Mouse (Mus musculus): ENCODE measurements around the gene Ip6k1.
"Not testable (repeated sequence)": the region's sequence is repeated elsewhere in the genome, so short reads cannot be mapped to it uniquely, and the experiment has no call there.

The Ip6k1 gene

DNA sequence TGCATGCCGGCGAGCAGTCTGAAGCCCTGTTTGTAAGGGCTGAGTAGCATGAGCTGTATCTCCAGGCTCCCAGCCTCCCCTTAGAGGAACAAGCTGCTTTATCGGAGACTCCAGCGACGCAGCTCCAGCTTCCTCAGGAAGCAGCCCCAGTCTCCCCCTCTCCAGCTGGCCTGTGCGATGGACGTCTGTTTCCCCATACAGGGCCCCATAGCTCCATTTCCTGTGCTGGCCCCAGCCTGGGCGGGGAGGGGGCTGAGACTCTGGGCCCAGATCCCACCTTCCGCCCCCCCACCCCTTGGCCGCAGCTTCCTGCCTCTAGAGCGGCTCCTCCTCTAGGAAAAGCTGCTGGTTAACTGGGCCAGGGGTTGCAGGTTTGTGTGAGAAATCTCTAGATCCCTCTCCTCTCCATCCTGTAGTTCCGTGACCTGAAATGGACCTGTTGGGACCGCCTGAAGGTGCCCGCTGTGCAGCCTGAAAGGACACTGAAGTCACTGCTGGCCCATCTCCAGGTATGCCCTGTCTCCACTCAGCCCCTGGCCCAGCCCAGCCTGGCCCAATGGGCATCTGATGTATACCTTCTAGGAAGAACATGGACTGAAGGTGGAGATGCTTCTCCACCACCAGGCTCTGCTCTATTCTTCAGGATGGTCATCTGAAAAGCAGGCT, 19.5 kb upstream of the Ip6k1 start, which contains the start of gene Gm20661:
Gm20661 (plus strand) TSS at position 378 of the 666 bp plus-strand sequence.
- DNase-seq (ENCODE audit: low read depth), result no peak

DNA sequence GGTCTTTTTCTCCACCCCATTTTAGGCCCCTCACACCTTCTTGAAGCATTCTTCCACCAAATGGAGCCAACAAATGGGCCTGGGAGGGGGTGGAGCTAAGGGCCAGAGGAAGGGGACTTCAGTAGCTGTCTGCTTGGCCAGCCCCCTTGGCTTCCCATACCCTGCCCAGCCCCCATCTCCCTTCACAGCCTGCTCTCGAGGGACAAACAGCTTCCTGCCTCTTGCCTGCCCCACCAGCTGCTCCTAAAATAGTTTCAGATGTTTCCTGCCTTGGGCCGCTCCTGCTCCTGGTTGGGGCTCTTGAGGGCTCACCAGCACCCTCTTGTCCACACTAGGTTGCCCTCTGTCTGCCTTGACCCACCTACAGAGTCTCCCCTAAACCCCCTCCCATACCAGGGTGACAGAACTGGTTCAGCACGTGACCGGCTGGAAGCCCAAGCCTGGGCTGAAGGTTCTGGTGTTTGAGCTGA, 18.8 kb upstream of the Ip6k1 start:
- no peak for DNase-seq (ENCODE audit: low read depth)

DNA sequence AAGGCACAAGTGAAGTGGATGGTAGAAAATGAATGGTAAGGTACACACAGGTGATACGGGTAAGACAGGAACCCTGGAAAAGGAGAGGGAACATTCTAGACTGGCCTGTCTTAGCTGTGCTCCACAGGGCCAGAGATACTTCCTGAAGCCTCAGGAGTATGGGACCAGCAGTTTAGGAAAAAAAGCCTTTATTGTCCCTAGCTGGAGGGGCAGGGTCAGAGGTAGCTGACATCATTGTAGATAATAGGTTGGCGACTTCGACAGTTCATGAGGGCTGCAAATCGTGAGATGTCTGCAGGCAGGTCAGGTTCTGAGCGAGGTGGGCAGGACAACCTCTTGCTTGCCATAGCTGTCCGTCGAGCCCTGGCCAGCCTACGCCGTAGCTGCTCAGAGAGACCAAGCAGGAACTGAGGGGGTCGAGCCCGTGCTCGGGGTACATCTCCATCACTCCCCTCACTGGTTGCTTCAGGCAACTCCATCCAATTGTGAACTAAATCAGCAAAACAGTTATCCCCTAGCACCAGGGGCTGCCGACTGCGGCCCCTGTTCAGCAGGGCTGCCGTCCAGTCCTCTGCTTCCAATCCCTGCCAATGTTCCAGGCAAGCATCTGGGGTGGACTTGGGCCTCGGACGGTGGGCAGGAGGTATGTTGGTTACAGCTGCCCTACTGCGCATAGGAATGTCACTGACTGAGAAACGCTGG, 18.1 kb upstream of the Ip6k1 start:
- no peak for DNase-seq (ENCODE audit: low read depth)

DNA sequence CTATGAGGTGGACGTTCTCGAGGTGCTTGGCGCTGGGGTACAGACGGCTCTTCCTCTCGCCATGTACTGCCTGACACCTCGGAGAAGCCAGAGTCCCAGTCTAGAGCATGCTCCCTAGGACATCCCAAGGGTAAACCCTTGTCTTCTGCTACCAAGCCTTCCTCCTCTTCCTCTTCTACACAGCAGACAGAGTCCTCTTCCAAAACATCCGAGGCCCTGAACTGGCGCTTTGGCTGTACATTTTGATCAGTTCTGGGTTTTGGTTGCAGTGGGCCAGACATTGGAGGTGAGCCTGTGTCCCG, 17.6 kb upstream of the Ip6k1 start:
- DNase-seq (ENCODE audit: low read depth), result no peak

GRCm38 (mm10) chr9:107985131-107986119, 16.9 kb upstream of the Ip6k1 start, which contains the start of gene Inka1:
Gene Inka1 (minus strand): TSS chr9:107985879.
- peak; percentile 94 for DNase-seq (ENCODE audit: low read depth)

DNA sequence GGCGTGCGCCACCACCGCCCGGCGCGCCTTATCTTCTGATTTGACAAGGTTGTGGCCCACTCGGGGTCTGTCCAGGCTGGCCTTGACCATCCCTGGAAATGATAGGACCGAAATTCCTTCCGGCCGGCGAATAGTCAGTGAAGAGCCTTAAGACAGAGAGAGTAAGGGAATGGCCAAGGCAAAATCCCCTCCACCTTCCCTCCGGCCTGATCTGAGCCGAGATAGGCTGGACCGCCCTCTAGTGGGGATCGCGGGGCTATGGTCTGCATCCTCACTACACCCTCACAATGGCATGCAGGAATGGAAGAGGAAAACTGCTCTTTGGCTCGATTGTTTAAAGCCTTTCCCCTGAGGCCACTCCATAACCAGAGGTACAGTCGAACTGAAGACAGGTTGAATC, 15.9 kb upstream of the Ip6k1 start:
- peak; percentile 85 for DNase-seq (ENCODE audit: low read depth)

DNA sequence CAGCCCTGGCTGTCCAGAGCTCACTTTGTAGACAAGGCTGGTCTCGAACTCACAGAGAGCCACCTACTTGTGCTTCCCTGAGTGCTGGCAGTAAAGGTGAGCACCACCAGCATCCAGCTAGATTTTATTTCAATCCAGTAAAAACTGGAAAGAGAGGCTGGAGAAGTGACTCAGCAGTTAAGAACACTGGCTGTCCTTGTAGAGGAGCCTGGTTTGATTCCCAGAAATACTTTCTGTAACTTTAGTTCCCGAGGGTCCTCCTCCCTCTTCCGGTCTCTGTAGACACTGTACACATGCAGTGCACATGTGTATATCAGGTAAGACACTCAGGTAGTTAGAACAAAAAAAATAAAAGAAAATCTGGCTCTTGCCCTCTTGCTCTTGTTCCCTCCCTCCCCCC, 14.4 kb upstream of the Ip6k1 start:
- DNase-seq (ENCODE audit: low read depth), result no peak

GRCm38 (mm10) chr9:107992197-107992596, 10.1 kb upstream of the Ip6k1 start, which contains the start of gene Cdhr4:
Gene Cdhr4 (plus strand): TSS chr9:107992497.
- no peak for DNase-seq (ENCODE audit: low read depth)

GRCm38 (mm10) chr9:107993013-107993412, 9.3 kb upstream of the Ip6k1 start:
- no peak for DNase-seq (ENCODE audit: low read depth)

GRCm38 (mm10) chr9:107994464-107994863, 7.8 kb upstream of the Ip6k1 start:
- no peak for DNase-seq (ENCODE audit: low read depth)

- DNase-seq (ENCODE audit: low read depth), result no peak
Observed at GRCm38 (mm10) chr9:107995513-107995912, 6.8 kb upstream of the Ip6k1 start.

DNA sequence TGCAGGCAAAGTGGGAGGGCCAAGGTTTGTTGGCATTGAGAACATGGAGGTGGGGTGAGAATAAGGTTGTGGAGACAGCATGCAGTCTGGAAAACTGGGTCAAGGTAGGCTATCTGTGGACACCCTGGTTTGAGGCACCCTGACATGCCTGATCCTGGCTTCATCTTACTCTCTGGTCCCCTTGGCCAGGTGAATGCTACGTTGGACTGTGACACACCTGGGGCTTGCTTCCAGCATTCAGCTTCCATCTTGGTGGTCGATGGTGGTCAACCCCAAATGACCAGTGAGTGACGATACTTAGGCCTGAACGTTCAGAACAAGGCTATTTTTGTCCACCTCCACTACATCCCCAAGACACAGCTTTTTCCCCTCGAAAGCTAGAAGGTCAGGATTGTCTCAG, 6.3 kb upstream of the Ip6k1 start, which contains the start of gene Gm20662:
Gm20662 (plus strand) TSS at position 301 of the 400 bp plus-strand sequence.
- DNase-seq (ENCODE audit: low read depth), result no peak

- DNase-seq (ENCODE audit: low read depth), result peak; percentile 72
Observed at GRCm38 (mm10) chr9:108002778-108003530, 653 bp downstream of the Ip6k1 start.

DNA sequence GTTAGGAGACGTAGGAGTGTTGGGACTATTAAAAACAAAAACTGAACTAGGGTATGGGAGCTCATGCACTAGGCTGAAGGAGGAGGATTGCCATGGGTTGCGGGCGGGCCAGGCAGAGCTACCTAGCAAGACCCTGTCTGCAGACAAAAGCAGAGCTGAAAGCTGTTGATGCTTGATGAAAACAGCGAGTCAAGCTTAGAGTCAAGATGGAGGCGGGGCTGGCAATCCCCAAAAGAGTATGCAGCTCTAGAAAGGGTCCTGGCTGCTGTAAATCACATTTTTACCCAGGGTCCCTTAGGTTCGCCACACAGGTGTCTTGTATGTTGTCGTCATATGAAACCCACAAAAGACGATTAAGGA, 1.2 kb downstream of the Ip6k1 start:
- DNase-seq (ENCODE audit: low read depth), result no peak

DNA sequence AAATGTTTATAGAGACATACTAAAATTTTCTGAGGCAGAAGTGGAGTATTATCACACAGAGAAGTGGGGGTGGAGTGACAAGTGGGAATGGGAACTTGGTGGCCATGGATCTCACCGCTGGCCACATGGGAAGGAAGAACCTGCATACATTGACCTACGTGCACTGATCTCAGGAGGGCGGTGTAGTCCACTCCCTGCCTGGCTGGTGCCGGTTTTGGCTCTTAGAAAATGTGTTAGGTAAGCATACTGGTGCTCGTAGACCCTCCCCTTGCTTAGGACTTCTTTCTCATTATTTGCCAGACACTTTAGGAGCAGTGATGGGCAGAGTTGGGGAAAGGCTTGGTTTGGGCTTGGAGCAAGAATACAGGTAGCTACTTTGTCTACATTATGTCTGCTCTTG, 5.7 kb downstream of the Ip6k1 start:
- DNase-seq (ENCODE audit: low read depth), result no peak

GRCm38 (mm10) chr9:108010385-108010784, 8.1 kb downstream of the Ip6k1 start:
- peak; percentile 58 for DNase-seq (ENCODE audit: low read depth)

DNA sequence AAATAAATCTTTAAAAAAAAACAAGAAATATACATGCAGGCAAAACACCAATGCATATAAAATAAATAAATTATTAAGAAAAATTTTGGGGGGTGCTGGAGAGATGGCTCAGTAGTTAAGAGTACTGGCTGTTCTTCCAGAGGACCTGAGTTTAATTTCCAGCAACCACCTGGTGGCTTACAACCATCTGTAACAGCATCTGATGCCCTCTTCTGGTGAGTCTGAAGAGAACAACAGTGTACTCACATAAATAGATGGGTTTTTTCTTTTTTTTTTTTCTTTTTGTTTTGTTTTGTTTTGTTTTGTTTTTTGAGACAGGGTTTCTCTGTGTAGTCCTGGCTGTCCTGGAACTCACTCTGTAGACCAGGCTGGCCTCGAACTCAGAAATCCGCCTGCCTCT, 11.3 kb downstream of the Ip6k1 start:
- DNase-seq (ENCODE audit: low read depth), result not testable (repeated sequence)

DNA sequence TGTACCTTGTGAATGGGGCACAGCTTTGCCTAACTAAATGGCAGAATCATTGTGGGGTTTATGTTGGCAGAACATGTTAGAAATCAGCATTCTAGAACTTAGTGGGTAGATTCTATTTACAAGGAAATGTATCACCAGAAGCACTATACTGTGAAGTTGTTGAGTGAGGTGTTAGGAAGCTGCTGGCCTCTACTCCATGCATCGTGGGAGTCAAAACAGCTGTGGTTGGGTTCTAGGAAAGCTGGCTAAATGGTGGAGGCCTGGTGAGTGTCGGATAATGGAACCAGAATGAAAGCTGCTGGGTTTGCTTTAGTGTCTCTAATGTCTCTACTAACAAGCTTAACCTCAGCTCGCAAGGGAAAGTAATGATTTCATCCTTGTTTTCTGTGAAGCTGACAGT, 14.8 kb downstream of the Ip6k1 start:
- DNase-seq (ENCODE audit: low read depth), result no peak

- no peak for DNase-seq (ENCODE audit: low read depth)
Observed at GRCm38 (mm10) chr9:108020741-108021140, 18.4 kb downstream of the Ip6k1 start.

GRCm38 (mm10) chr9:108023216-108023615, 20.9 kb downstream of the Ip6k1 start:
- no peak for DNase-seq (ENCODE audit: low read depth)

- peak; percentile 59 for DNase-seq (ENCODE audit: low read depth)
Observed at GRCm38 (mm10) chr9:108026584-108026983, 24.3 kb downstream of the Ip6k1 start.

DNA sequence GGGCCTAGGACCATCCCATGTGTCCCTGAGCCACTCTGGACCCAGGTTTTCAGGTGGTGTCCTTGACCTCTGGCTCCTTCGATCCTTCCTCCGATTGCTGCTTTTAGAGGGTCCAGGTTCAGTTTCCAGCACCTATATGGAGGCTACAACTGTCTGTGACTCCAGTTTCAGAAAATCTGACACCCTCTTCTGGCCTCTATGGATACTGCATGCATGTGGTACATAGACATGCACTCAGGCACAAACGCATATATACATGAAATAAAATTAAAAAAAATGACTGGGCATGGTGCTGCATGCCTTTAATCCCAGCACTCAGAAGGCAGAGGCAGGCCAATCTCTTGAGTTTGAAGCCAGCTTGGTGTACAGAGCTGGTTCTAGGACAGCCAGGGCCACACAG, 25.6 kb downstream of the Ip6k1 start:
- no peak for DNase-seq (ENCODE audit: low read depth)

Measured in induced T-regulatory cell, adult 2 months (primary cell).